Mouse (Mus musculus) neural tube, embryonic 10.5 days (tissue): ENCODE data around the gene Wdr77.
"Not testable (repeated sequence)": the region's sequence is repeated elsewhere in the genome, so short reads cannot be mapped to it uniquely, and the experiment has no call there.

ENCODE experiments used
- DNase-seq: peaks from one replicate; pipeline ENCODE4 v3.0.0-alpha.2; 2017; ENCODE audit warnings: low spot score; ENCODE audit errors: extremely low spot score

Gene Wdr77

GRCm38 (mm10) chr3:105958974-105959580 lies at the start of gene Wdr77:
Gene Wdr77 (plus strand): TSS chr3:105959369.
- DNase-seq = peak; percentile 100

DNA sequence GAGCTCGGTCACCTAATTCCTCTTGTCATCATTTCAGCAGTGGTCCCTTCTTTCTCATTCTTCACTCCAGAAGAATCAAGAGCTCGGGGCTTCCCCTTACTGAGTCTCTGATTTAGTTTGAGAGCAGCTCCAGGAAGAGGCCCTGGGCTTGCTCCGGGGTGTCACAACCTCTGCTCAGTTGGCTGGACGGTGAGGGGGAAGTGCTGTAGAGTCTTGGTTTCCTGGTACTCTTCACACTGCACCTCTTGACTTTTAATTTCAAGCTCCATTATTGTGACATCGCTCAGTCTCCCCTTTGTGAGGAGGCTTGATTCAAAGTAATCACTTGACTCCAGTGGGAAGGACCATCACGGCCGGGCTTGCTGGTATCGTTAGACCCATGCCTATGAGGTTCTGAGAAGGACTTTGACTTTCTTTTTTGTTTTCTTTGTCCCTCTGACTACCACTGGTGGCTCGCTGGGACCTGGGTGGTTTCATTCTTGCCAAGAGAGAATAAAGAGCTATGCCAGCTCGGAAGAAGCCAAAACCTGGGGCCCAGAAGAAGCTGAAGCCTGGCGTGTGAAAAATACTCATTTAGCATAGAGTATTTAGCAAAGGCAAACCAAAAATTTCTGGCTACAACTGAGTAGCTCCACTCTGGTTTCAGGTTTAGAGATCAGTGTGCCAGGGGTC lies 48.5 kb upstream of the Wdr77 start:
- DNase-seq = no peak

GRCm38 (mm10) chr3:105912097-105912880 lies 46.9 kb upstream of the Wdr77 start:
- no peak for DNase-seq

DNA sequence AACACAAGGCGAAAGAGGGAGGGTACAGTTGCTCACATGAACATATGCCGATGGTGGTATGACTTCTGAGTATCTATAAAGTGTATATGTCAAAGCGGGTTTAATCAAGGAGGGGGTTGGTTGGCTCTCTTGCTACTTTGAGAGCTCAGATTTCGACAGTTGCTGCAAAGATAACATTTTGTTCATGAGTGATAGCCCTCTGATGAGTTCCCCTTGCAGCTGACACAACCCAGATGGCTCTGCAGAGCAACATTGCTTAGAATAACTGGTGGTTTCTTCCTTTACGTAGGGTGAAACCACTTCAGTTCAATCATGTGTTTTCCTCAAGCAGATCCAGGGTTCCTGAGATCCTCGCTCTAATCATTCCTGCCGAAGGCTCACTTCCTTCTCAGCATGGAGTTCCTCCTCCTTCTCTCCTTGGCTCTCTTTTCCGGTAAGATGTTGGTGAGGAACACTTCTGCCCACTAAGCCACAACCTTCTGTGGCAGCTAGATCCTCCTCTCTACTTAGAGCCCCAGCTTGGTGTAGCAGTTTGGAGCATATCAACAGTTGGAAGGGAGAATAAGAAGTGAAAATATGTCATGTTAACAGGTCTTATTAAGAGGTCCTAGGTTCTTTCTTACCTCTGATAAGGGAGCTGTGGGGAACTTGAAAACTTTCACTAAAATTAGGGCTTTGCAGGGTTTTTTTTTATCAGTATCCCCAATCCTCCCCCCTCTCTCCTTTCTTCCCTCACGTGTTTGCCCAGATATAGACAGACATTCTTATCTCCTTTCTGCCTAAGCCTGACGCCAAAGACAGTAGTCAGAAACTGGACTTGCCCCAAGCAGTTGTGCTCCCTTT lies 45.1 kb upstream of the Wdr77 start:
- DNase-seq = no peak

DNA sequence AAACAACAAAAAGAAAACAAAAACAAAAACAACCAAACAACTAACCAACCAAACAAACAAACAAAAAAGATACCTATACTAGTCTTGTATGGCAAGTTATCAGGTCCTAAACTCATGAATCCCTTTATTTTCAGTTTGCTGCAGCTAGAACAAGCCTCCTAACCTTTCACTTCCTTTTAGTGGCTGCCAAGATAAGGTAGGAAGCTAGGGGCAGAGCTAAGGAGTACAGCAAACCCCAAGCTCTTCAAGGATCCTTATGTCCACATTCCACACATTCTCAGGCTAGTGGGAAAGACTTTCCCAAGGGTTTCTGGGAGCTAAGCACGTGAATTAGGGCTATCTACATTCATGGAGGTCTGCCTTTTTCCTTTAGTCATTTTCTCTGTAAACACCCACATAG lies 43.9 kb upstream of the Wdr77 start:
- DNase-seq = no peak

- not testable (repeated sequence) for DNase-seq
These were observed 42.7 kb upstream of the Wdr77 start for GRCm38 (mm10) chr3:105916455-105916854.

GRCm38 (mm10) chr3:105917656-105918354 lies 41.4 kb upstream of the Wdr77 start:
- no peak for DNase-seq

DNA sequence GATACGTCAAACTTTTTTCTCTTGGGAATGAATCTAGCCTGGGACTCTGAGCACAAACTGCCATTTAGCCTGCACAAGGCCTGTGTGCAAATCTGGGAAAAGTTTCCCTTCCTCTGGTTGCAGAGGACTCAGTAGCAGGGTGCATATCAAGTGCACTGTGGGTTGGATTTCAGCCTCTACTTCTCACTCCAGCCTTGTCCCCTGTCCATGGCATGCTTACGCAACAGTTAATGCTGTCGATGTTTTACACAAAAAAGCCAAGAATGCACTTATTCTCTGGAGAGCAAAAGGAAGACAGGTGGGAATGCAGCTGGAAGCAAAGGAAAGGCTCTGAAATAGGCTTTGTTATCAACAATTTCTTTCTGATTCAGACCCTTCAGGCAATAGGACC lies 40.8 kb upstream of the Wdr77 start:
- no peak for DNase-seq

DNA sequence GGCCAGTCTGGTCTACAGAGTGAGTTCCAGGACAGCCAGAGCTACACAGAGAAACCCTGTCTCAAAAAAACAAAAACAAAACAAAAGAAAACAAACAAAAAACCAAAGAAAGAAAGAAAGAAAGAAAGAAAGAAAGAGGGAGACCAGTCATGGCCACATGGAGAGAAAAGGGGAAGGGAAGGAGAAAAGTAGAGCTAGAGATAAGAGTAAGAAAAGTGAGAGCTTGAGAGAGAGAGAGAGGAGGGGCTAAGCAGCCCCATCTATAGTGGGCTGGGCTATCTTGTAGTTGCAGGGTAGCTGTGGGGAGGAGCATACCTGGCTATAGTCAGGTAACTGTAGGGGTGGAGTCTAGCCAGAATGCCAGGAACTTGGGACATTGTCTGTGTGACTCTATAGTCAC lies 38.4 kb upstream of the Wdr77 start:
- DNase-seq = not testable (repeated sequence)

- no peak for DNase-seq
These were observed 37.2 kb upstream of the Wdr77 start for GRCm38 (mm10) chr3:105921959-105922358.

DNA sequence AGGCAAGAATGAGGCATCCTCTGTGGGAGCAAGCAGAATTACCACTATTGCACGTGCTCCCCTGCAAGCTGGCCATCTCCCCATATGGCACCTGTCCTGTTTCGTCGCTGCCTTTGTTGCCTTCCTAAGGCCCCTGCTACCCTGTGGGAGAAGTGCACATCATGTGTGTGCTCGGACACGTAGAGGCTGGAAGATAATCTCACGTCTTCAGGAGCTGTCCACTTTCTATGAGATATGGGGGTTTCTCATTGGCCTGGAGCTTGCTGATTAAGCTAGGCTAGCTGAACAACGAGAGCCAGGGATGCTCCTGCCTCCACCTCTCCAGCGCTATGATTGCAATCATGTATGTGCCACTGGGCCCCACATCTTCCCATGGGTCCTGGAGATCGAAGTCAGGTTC lies 34.6 kb upstream of the Wdr77 start:
- no peak for DNase-seq

DNA sequence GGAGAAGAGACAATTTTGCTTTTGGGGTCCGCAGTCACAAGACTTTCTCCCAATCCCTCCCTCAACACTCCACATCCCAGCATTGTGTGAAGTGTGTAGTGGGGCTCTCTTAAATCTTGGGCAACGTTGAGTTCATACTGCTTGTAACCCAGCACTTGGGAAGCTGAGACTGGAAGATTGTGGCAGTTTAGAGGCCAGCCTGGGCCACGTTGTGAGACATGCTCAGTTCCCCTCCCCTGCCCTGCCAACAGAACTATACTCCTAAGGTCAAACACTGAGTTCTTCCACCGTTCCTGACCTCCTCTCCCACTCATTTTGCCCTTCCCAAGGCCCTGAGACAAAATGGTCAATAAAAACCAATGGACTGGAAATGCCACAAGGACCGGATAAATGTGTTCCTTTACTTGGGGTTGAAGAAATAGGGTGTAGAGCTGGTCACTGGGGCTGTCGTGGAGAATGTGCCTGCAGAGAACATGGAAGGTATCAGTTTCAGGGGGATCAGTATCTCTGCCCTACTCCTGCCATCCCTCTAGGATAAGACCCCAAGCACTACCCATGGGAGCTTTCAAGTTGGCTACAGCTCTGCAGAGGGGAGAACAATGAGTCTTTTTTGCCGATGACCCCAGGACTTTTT lies 31.5 kb upstream of the Wdr77 start:
- DNase-seq = no peak

DNA sequence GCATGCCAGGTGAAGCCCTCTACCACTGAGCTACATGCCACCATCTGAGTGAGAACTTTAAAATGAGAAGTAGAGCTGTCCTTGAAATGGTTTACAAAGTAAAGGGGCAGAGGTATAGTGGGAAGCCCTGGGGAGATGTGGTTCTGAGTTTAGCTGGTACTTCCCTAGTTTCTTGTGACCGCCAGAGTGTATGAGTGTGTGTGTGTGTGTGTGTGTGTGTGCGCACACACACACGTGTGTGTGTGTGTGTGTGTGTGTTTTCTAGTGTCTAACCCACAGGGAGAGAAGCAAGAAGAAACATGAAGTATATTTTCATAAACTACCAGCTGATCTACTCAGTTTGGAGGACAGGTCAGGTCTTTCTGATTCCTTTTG lies 31.0 kb upstream of the Wdr77 start:
- DNase-seq = no peak

GRCm38 (mm10) chr3:105928781-105929180 lies 30.4 kb upstream of the Wdr77 start:
- no peak for DNase-seq

DNA sequence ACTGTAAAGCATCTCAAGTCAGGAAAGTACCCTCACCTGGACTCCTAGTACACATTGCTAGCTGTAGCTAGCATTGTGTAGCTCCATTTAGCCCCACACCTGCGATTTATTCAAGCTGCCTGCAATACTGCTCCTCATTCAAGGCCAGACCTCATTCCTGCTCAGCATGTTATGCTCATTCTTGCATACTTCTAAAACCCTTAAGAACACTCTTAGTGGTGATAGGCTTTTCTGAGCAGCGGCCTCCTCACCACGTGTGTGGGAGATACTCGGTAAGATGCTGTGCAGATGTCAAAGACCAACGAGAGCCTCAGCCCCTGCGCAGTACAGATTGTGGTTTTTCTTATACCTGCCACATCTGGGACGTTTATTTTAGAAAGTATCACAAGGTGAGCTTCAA lies 29.3 kb upstream of the Wdr77 start:
- no peak for DNase-seq

- DNase-seq = no peak
These were observed 28.1 kb upstream of the Wdr77 start for GRCm38 (mm10) chr3:105931095-105931494.

- no peak for DNase-seq
These were observed 26.7 kb upstream of the Wdr77 start, which contains the start of gene I830077J02Rik for GRCm38 (mm10) chr3:105932240-105933071. Gene I830077J02Rik (minus strand): TSS chr3:105932664.

DNA sequence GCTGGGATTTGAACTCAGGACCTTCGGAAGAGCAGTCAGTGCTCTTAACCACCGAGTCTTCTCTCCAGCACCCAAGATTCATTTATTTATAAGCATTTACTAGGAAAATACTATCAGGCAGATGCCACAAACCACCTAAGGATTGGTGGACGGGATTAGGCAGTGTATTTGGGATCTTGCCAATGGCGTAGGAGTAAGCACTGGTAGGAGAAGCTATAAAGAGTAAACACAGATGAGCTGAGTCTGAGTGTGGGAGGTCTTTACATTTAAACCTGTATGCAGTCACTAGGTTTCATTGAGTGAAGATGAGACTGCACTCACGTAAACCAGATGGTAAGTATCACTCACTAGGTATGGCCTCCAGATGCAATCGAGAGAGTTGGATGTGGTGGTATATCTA lies 25.2 kb upstream of the Wdr77 start:
- no peak for DNase-seq

- no peak for DNase-seq
These were observed 24.1 kb upstream of the Wdr77 start for GRCm38 (mm10) chr3:105935033-105935432.

GRCm38 (mm10) chr3:105936111-105936510 lies 23.1 kb upstream of the Wdr77 start:
- DNase-seq = no peak
